Mouse (Mus musculus): ENCODE results near the gene Bckdha. TPM values are rescaled to one million over a fixed set of nuclear protein-coding genes. Genes with fewer than 3 reads are reported as not detected.
A peak's percentile ranks its signal among the peaks of the same experiment; 100 is the strongest.

Bckdha gene
- polyA plus RNA-seq, 1 experiment, result 81.4 TPM

- H3K36me3 ChIP-seq (ENCODE audit: control insufficient read depth, insufficient read depth, low read length), result no peaks in the 10 kb centered on the region
- peaks cover 4% of the 10 kb centered on the region; the same call in 1 of the 2 replicates for H3K4me1 ChIP-seq (ENCODE audit: control insufficient read depth, insufficient read depth, insufficient read length)
- no peaks in the 10 kb centered on the region for H3K27me3 ChIP-seq (ENCODE audit: control insufficient read depth, insufficient read depth, low read length)
- H3K4me3 ChIP-seq (ENCODE audit: extremely low read depth, insufficient read depth, insufficient read length), result no peak within 1 kb of the TSS
- peak in 1 of 2 experiments; percentile 2 for DNase-seq (ENCODE audit: low read depth in 1 of 2, low spot score in 2 of 2)
- no peak within 1 kb of the TSS for H3K27ac ChIP-seq (ENCODE audit: insufficient read depth, low read length)
- TF ChIP-seq CTCF (IDR thresholded peaks at IDR 0.05; ENCODE audit: extremely low read depth, insufficient read depth, insufficient read length, insufficient replicate concordance) (no peak), POLR2A (IDR thresholded peaks at IDR 0.05; ENCODE audit: low read depth, low read length) (no peak)
- WGBS, result 81% methylated on average over 5 of the region's 5 CpGs
These were observed 43.1 kb downstream of the Bckdha start, which contains the start of gene Erich4 for GRCm38 (mm10) chr7:25615706-25616011. Gene Erich4 (minus strand): TSS chr7:25615892.

GRCm38 (mm10) chr7:25614831-25615705 lies 43.7 kb downstream of the Bckdha start:
- H3K4me1 ChIP-seq (ENCODE audit: control insufficient read depth, insufficient read depth, insufficient read length), result peaks cover 3% of the 10 kb centered on the region; the same call in 1 of the 2 replicates
- H3K27ac ChIP-seq (ENCODE audit: insufficient read depth, low read length), result no peak overlapping the region
- H3K36me3 ChIP-seq (ENCODE audit: control insufficient read depth, insufficient read depth, low read length), result no peaks in the 10 kb centered on the region
- no peaks in the 10 kb centered on the region for H3K27me3 ChIP-seq (ENCODE audit: control insufficient read depth, insufficient read depth, low read length)
- TF ChIP-seq POLR2A (IDR thresholded peaks at IDR 0.05; ENCODE audit: low read depth, low read length) (no peak), CTCF (IDR thresholded peaks at IDR 0.05; ENCODE audit: extremely low read depth, insufficient read depth, insufficient read length, insufficient replicate concordance) (no peak)
- H3K4me3 ChIP-seq (ENCODE audit: extremely low read depth, insufficient read depth, insufficient read length), result no peak overlapping the region
- 90% methylated on average over 21 of the region's 21 CpGs for WGBS
- peak in 1 of 2 experiments; percentile 3 for DNase-seq (ENCODE audit: low read depth in 1 of 2, low spot score in 2 of 2)

- no peak for DNase-seq (ENCODE audit: low read depth in 1 of 2, low spot score in 2 of 2)
- Histone ChIP-seq H3K4me1 (ENCODE audit: control insufficient read depth, insufficient read depth, insufficient read length) (no peaks in the 10 kb centered on the region), H3K27me3 (ENCODE audit: control insufficient read depth, insufficient read depth, low read length) (no peaks in the 10 kb centered on the region), H3K4me3 (ENCODE audit: extremely low read depth, insufficient read depth, insufficient read length) (no peak overlapping the region), H3K27ac (ENCODE audit: insufficient read depth, low read length) (no peak overlapping the region), H3K36me3 (ENCODE audit: control insufficient read depth, insufficient read depth, low read length) (no peaks in the 10 kb centered on the region)
- no peak for TF ChIP-seq POLR2A (IDR thresholded peaks at IDR 0.05; ENCODE audit: low read depth, low read length)
- no peak for TF ChIP-seq CTCF (IDR thresholded peaks at IDR 0.05; ENCODE audit: extremely low read depth, insufficient read depth, insufficient read length, insufficient replicate concordance)
- WGBS, result 95% methylated on average over 5 of the region's 5 CpGs
These were observed 44.7 kb downstream of the Bckdha start for GRCm38 (mm10) chr7:25614086-25614485.

- no peaks in the 10 kb centered on the region for H3K27me3 ChIP-seq (ENCODE audit: control insufficient read depth, insufficient read depth, low read length)
- no peak overlapping the region for H3K27ac ChIP-seq (ENCODE audit: insufficient read depth, low read length)
- 81% methylated on average over 7 of the region's 7 CpGs for WGBS
- DNase-seq (ENCODE audit: low read depth in 1 of 2, low spot score in 2 of 2), result no peak
- H3K4me1 ChIP-seq (ENCODE audit: control insufficient read depth, insufficient read depth, insufficient read length), result peaks cover 8% of the 10 kb centered on the region
- TF ChIP-seq CTCF (IDR thresholded peaks at IDR 0.05; ENCODE audit: extremely low read depth, insufficient read depth, insufficient read length, insufficient replicate concordance) (no peak), POLR2A (IDR thresholded peaks at IDR 0.05; ENCODE audit: low read depth, low read length) (no peak)
- H3K36me3 ChIP-seq (ENCODE audit: control insufficient read depth, insufficient read depth, low read length), result no peaks in the 10 kb centered on the region
- no peak overlapping the region for H3K4me3 ChIP-seq (ENCODE audit: extremely low read depth, insufficient read depth, insufficient read length)
These were observed 47.3 kb downstream of the Bckdha start for GRCm38 (mm10) chr7:25611501-25611900.

GRCm38 (mm10) chr7:25610056-25610455 lies 48.7 kb downstream of the Bckdha start:
- 44% methylated on average over 6 of the region's 6 CpGs for WGBS
- Histone ChIP-seq H3K4me1 (ENCODE audit: control insufficient read depth, insufficient read depth, insufficient read length) (peaks cover 8% of the 10 kb centered on the region), H3K27ac (ENCODE audit: insufficient read depth, low read length) (no peak overlapping the region), H3K36me3 (ENCODE audit: control insufficient read depth, insufficient read depth, low read length) (no peaks in the 10 kb centered on the region), H3K27me3 (ENCODE audit: control insufficient read depth, insufficient read depth, low read length) (no peaks in the 10 kb centered on the region), H3K4me3 (ENCODE audit: extremely low read depth, insufficient read depth, insufficient read length) (no peak overlapping the region)
- peak in 1 of 2 experiments; percentile 2 for DNase-seq (ENCODE audit: low read depth in 1 of 2, low spot score in 2 of 2)
- TF ChIP-seq CTCF (IDR thresholded peaks at IDR 0.05; ENCODE audit: extremely low read depth, insufficient read depth, insufficient read length, insufficient replicate concordance), result no peak
- TF ChIP-seq POLR2A (IDR thresholded peaks at IDR 0.05; ENCODE audit: low read depth, low read length), result no peak

- Histone ChIP-seq H3K4me3 (ENCODE audit: extremely low read depth, insufficient read depth, insufficient read length) (no peak overlapping the region), H3K27me3 (ENCODE audit: control insufficient read depth, insufficient read depth, low read length) (no peaks in the 10 kb centered on the region), H3K27ac (ENCODE audit: insufficient read depth, low read length) (peak overlapping the region; percentile 91), H3K4me1 (ENCODE audit: control insufficient read depth, insufficient read depth, insufficient read length) (peaks cover 8% of the 10 kb centered on the region), H3K36me3 (ENCODE audit: control insufficient read depth, insufficient read depth, low read length) (no peaks in the 10 kb centered on the region)
- no peak for TF ChIP-seq CTCF (IDR thresholded peaks at IDR 0.05; ENCODE audit: extremely low read depth, insufficient read depth, insufficient read length, insufficient replicate concordance)
- TF ChIP-seq POLR2A (IDR thresholded peaks at IDR 0.05; ENCODE audit: low read depth, low read length), result no peak
- DNase-seq (ENCODE audit: low read depth in 1 of 2, low spot score in 2 of 2), result peak in 1 of 2 experiments; percentile 2
- WGBS, result 42% methylated on average over 2 of the region's 2 CpGs
These were observed 51.6 kb downstream of the Bckdha start for GRCm38 (mm10) chr7:25607196-25607595.

GRCm38 (mm10) chr7:25606625-25607063 lies 52.1 kb downstream of the Bckdha start:
- no peak overlapping the region for H3K4me3 ChIP-seq (ENCODE audit: extremely low read depth, insufficient read depth, insufficient read length)
- H3K27me3 ChIP-seq (ENCODE audit: control insufficient read depth, insufficient read depth, low read length), result no peaks in the 10 kb centered on the region
- DNase-seq (ENCODE audit: low read depth in 1 of 2, low spot score in 2 of 2), result peak in 1 of 2 experiments; percentile 17
- peaks cover 8% of the 10 kb centered on the region for H3K4me1 ChIP-seq (ENCODE audit: control insufficient read depth, insufficient read depth, insufficient read length)
- no peak for TF ChIP-seq CTCF (IDR thresholded peaks at IDR 0.05; ENCODE audit: extremely low read depth, insufficient read depth, insufficient read length, insufficient replicate concordance)
- TF ChIP-seq POLR2A (IDR thresholded peaks at IDR 0.05; ENCODE audit: low read depth, low read length), result no peak
- no peaks in the 10 kb centered on the region for H3K36me3 ChIP-seq (ENCODE audit: control insufficient read depth, insufficient read depth, low read length)
- peak overlapping the region; percentile 91 for H3K27ac ChIP-seq (ENCODE audit: insufficient read depth, low read length)
- 8% methylated on average over 4 of the region's 4 CpGs for WGBS

Data from spleen, adult 2 months (tissue).